Mouse (Mus musculus): ENCODE measurements around the gene Nphp1.

Nphp1 gene

GRCm38 (mm10) chr2:127729671-127730070 is 59.0 kb downstream of the Nphp1 start, which contains the start of gene Mall:
TSS of gene Mall (minus strand) at chr2:127729932.
- DNase-seq (ENCODE audit: low read depth, low spot score): no peak
- Histone ChIP-seq H3K36me3 (ENCODE audit: control insufficient read depth, insufficient read depth, low read length, poor library complexity, severe bottlenecking) (no peaks in the 10 kb centered on the region), H3K27me3 (ENCODE audit: control insufficient read depth, insufficient read depth, low read length, poor library complexity, severe bottlenecking) (no peaks in the 10 kb centered on the region; the same call in 1 of the 2 replicates)

DNA sequence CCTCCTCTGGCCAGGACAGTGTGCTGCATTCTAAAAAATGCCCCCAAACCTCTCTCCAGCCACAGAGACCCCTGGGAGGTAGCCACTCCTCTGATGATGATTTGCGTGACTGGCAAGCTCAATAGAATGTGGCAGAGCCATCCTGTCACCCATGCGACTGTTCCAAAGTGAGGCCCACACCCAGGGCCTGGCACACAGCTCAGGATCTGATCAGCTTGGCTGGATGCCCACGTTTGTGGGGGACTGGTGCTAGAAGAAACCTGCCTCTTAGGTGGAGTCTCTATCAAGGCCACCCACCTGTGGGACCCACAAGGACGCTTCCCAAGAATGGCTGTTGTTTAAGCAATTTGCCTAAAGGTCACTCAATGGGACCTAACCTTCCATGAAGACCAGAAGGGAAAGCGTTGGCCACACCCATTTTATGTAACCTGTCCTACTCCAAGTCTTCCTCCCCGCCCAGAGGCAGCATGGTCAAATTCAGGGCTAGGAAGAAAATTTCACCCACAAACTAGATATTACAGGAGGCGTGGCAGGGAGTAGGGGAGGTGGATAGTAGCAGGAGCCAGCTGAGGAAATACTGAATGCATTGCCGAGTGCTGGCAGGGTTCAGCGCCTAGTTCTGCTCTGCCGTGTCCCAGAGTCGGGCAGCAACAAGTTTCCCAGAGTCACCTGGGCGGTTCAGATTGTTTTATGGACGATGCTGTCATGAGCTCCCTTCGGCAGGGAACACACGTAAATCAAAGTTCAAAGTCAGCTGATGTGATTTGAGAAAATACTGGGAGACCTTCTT is 59.8 kb downstream of the Nphp1 start:
- Histone ChIP-seq H3K36me3 (ENCODE audit: control insufficient read depth, insufficient read depth, low read length, poor library complexity, severe bottlenecking) (no peaks in the 10 kb centered on the region), H3K27me3 (ENCODE audit: control insufficient read depth, insufficient read depth, low read length, poor library complexity, severe bottlenecking) (no peaks in the 10 kb centered on the region; the same call in 1 of the 2 replicates)
- DNase-seq (ENCODE audit: low read depth, low spot score): no peak

DNA sequence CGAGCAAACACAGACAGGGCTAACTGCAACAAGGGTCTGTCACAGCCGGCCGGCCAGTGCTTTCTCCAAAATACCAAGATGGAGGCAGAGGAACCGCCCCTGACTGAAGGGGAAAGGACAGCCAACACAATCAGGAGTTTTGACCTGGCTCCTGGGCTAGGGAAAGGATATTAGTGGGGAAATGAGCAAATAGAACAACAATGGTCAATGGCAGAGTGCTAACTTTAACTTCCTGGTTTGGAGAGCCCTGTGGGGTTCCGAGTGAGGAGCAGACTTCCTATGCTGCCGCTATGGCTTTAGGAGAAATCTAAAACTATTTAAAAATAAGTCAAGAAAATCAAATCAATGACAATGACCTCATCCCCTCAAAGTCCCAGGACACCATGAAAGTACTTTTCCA is 60.6 kb downstream of the Nphp1 start:
- H3K36me3 ChIP-seq (ENCODE audit: control insufficient read depth, insufficient read depth, low read length, poor library complexity, severe bottlenecking): no peaks in the 10 kb centered on the region
- no peaks in the 10 kb centered on the region; the same call in 1 of the 2 replicates for H3K27me3 ChIP-seq (ENCODE audit: control insufficient read depth, insufficient read depth, low read length, poor library complexity, severe bottlenecking)
- no peak for DNase-seq (ENCODE audit: low read depth, low spot score)

DNA sequence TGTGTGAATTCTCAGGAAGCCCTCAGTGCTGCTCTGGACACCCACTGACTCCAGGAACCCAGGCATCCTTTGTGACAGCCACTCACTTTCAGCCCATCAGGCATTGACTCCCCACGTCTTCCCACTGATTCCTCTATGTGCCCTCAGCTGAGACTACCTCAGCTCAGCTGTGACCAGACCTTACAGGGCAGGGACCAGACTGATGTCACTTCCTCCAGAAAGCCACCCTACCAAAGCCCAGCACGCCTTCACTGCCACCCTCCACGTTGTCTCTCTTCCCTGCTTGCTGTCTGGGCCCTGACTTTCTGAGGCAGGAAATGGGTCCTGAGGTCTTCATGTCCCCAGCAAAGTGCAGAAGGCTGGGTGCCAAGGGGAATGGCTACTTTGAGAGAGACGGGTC is 65.5 kb downstream of the Nphp1 start:
- peak; percentile 35 for DNase-seq (ENCODE audit: low read depth, low spot score)
- Histone ChIP-seq H3K27me3 (ENCODE audit: control insufficient read depth, insufficient read depth, low read length, poor library complexity, severe bottlenecking) (no peaks in the 10 kb centered on the region), H3K36me3 (ENCODE audit: control insufficient read depth, insufficient read depth, low read length, poor library complexity, severe bottlenecking) (no peaks in the 10 kb centered on the region)

- Histone ChIP-seq H3K36me3 (ENCODE audit: control insufficient read depth, insufficient read depth, low read length, poor library complexity, severe bottlenecking) (no peaks in the 10 kb centered on the region), H3K27me3 (ENCODE audit: control insufficient read depth, insufficient read depth, low read length, poor library complexity, severe bottlenecking) (no peaks in the 10 kb centered on the region)
- no peak for DNase-seq (ENCODE audit: low read depth, low spot score)
Observed at GRCm38 (mm10) chr2:127722176-127722892, 66.4 kb downstream of the Nphp1 start.

GRCm38 (mm10) chr2:127718839-127719468 is 69.7 kb downstream of the Nphp1 start:
- Histone ChIP-seq H3K36me3 (ENCODE audit: control insufficient read depth, insufficient read depth, low read length, poor library complexity, severe bottlenecking) (no peaks in the 10 kb centered on the region), H3K27me3 (ENCODE audit: control insufficient read depth, insufficient read depth, low read length, poor library complexity, severe bottlenecking) (no peaks in the 10 kb centered on the region)
- DNase-seq (ENCODE audit: low read depth, low spot score): peak; percentile 57

- DNase-seq (ENCODE audit: low read depth, low spot score): no peak
- Histone ChIP-seq H3K36me3 (ENCODE audit: control insufficient read depth, insufficient read depth, low read length, poor library complexity, severe bottlenecking) (no peaks in the 10 kb centered on the region), H3K27me3 (ENCODE audit: control insufficient read depth, insufficient read depth, low read length, poor library complexity, severe bottlenecking) (no peaks in the 10 kb centered on the region)
Observed at GRCm38 (mm10) chr2:127714726-127715125, 74.0 kb downstream of the Nphp1 start.

GRCm38 (mm10) chr2:127708792-127709191 is 79.9 kb downstream of the Nphp1 start:
- DNase-seq (ENCODE audit: low read depth, low spot score): no peak
- Histone ChIP-seq H3K36me3 (ENCODE audit: control insufficient read depth, insufficient read depth, low read length, poor library complexity, severe bottlenecking) (no peaks in the 10 kb centered on the region), H3K27me3 (ENCODE audit: control insufficient read depth, insufficient read depth, low read length, poor library complexity, severe bottlenecking) (no peaks in the 10 kb centered on the region)

- Histone ChIP-seq H3K36me3 (ENCODE audit: control insufficient read depth, insufficient read depth, low read length, poor library complexity, severe bottlenecking) (no peaks in the 10 kb centered on the region), H3K27me3 (ENCODE audit: control insufficient read depth, insufficient read depth, low read length, poor library complexity, severe bottlenecking) (no peaks in the 10 kb centered on the region)
- no peak for DNase-seq (ENCODE audit: low read depth, low spot score)
Observed at GRCm38 (mm10) chr2:127708060-127708459, 80.6 kb downstream of the Nphp1 start.

DNA sequence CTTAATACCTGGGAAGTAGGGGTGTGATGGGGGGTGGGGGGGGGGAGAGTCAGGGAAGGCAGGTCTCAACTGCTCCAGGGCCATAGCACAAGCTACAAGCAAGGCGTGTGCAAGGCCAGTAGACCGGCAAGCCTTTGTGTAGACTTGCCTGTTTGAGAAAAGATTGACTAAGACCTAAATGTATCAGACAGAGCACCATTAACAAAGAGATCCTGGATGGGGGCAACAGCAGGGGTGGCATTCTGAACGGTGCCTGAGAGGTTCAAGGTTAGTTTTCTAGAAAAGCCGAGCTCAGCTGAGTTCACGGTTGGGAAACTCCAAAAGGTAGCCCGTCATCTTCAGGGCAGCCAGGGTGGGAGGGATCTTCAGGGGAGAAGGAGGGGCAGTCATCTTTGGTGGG is 83.4 kb downstream of the Nphp1 start:
- no peak for DNase-seq (ENCODE audit: low read depth, low spot score)
- no peaks in the 10 kb centered on the region for H3K36me3 ChIP-seq (ENCODE audit: control insufficient read depth, insufficient read depth, low read length, poor library complexity, severe bottlenecking)
- H3K27me3 ChIP-seq (ENCODE audit: control insufficient read depth, insufficient read depth, low read length, poor library complexity, severe bottlenecking): no peaks in the 10 kb centered on the region
